Mouse (Mus musculus): ENCODE data around the gene Samd14.

The Samd14 gene

GRCm38 (mm10) chr11:95033617-95034016 is 23.9 kb downstream of the Samd14 start:
- in situ Hi-C loops (cut with MboI; ENCODE audit: low sequenced_read_pairs), result no loop called here

GRCm38 (mm10) chr11:95034902-95035301 is 25.2 kb downstream of the Samd14 start:
- in situ Hi-C loops (cut with MboI; ENCODE audit: low sequenced_read_pairs), result no loop called here

GRCm38 (mm10) chr11:95036521-95036920 is 26.8 kb downstream of the Samd14 start:
- in situ Hi-C loops (cut with MboI; ENCODE audit: low sequenced_read_pairs), result no loop called here

- in situ Hi-C loops (cut with MboI; ENCODE audit: low sequenced_read_pairs), result no loop called here
These were observed 27.6 kb downstream of the Samd14 start for GRCm38 (mm10) chr11:95037306-95037705.

GRCm38 (mm10) chr11:95038156-95038817 is 28.6 kb downstream of the Samd14 start:
- in situ Hi-C loops (cut with MboI; ENCODE audit: low sequenced_read_pairs), result no loop called here

DNA sequence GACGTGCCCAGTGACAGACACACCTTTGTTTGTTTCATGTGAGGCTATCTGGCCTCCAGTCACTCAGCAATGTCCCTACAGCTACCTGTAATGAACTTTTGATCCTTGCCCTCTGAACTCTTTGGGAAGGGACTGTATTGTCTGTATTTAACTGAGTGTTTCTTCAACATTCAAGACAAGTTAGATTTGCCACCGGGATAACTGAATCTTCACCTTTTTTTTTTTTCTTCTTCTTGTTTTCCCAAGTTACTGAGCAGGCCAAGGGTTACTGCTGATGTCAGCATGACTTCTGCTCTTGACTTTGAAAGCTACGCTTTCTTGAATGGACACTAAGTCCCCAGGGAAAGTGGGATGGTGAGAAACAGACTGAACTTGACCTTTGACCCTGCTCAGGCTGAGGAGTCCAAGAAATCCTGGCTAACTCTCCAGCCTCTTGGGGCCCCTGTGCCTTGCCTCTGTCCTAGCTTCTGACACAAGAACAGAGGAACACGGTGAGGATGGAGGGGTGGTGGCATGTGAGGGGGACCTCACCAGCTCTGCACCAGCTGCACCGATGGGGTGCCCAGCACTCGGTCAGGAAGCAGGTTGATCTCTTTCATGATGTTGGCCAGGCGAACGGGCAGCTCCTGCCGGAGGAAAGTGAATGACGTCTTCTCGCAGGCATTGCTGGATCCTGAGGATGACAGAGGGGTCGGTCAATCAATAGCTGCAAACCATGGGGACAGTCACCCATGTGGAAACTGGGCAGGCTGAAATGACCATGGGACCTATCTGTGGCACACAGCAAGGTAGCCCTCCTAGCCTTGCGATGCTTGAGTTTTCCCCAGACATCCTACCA is 29.4 kb downstream of the Samd14 start:
- in situ Hi-C loops (cut with MboI; ENCODE audit: low sequenced_read_pairs), result no loop called here

DNA sequence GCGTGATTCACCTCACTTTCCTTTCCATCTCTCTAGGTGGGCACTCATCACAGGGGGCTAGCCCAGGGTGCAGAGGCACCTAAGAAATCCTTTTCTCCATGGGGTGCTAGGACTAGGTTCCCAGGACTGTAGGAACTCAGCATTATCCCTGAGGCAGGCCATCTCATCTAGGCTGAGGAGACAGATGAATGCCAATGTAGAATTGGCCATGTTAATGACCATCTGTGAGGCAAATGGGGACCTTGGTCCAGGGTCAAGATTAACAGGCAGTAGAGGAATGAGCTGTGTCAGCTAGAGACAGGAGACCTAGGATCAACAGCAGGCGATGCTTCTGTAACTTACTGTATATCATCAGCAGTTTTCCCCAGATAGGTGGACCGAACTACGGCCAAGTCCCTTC is 30.1 kb downstream of the Samd14 start:
- in situ Hi-C loops (cut with MboI; ENCODE audit: low sequenced_read_pairs), result no loop called here

GRCm38 (mm10) chr11:95040491-95041138 is 30.9 kb downstream of the Samd14 start:
- in situ Hi-C loops (cut with MboI; ENCODE audit: low sequenced_read_pairs), result no loop called here

DNA sequence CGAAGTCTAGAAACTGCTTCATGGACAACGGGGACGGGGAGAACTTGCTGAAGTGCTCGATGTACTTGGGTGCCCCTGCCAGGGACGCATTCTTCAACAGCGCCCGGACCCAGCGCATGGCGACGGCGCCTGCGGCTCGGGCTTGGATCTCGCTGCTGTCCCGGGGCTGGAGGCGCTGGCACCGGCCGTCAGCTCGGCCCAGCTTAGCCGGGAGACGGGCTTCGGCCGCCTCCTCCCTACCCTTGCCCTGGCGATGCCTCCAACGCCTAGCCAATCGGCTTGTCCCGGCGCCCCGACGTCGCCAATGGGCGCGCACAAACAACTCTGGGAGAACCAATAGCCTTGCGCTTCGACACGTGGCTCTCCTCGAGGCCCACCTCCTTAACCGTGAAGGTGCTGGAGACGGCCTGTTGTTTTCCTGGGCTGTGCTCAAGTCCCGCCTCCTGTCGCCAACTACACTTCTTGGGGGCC is 31.5 kb downstream of the Samd14 start, which contains the start of gene Pdk2:
Gene Pdk2, minus strand, starts transcription at position 216 of the 471 bp plus-strand sequence.
- in situ Hi-C loops (cut with MboI; ENCODE audit: low sequenced_read_pairs), result no loop called here

- in situ Hi-C loops (cut with MboI; ENCODE audit: low sequenced_read_pairs), result no loop called here
These were observed 32.4 kb downstream of the Samd14 start for GRCm38 (mm10) chr11:95042096-95042495.

DNA sequence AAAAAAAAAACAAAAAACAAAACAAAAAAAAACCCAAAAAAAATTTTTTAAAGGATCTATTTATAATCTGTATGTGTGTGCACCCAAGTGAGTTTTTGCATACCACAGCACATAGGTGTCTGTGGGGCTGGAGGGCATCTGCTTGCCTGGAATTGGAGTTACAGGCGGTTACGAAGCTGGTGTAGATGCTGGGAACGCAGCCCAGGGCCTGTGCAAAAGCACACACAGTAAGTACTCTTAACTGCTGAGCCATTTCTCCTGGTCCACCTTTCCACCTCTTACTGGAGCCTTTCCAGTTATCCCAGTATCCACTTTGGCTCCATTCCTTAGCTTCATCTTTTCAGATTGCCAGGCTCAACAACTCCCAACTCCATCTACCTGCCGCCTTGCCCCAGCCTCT is 33.4 kb downstream of the Samd14 start:
- in situ Hi-C loops (cut with MboI; ENCODE audit: low sequenced_read_pairs), result no loop called here

- in situ Hi-C loops (cut with MboI; ENCODE audit: low sequenced_read_pairs), result no loop called here
These were observed 33.9 kb downstream of the Samd14 start for GRCm38 (mm10) chr11:95043608-95044007.

DNA sequence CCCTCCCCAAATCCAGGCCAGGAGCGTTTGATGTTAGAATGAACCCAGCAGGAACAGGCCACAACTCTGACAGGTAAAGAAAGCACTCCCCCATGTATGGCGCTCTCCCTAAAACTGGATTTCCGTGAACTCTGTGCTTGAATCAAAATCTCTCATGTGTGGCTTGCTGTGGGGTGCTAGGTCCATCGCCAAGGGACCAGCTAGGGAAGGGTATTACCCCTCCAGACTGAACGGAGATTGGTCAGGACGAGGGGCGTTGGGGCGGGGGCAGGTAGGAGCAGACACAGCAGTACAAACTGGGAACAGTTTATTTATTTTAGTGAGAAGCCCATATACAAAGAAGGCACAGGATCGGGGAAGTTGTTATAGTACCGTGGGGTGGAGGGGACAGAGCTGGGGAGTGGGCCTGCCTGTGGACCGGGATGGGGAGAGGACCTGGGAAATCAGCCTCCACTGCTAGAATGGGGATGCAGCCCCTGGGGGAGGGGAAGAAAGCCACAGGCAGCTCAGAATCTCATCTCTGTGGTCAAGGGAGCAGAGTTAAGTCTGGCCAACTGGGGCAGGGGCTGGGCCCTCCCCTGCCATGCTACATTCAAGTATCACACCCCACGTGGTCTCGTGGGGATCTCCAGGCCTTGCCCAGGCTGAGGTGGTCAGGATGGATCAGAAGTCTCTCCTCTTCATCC is 34.6 kb downstream of the Samd14 start:
- in situ Hi-C loops (cut with MboI; ENCODE audit: low sequenced_read_pairs), result no loop called here

DNA sequence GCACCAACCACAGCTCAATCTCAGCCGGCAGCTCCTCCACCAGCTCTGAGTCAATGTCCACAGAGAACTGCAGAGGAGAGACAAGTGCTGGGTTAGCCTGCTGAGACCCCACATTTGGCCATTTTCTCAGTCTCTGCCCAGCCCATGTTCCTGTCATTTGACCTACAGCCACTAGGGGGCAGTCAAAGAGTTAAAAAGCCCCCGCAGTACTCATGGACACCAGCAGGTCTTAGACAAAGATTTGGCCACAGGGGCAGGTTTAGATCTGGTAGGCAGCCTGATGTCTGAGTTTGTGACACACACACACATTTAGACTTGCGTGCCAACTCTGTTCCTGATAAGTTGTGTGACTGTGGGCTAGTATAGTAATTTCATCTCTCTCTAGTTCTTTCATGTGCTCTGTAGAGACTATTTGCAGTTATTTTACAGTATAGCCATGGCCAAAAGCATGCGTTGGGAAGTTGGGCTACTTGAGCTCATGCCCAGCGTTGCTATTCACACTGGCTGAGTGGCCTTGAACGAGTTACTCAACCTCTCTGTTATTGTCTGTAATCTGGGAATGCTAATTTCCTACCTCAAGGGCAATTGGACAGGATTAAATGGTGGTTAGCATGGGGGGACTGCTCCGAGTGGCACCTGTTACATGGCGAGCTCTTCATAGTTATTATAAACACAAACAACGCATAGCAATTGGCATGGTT is 37.5 kb downstream of the Samd14 start:
- in situ Hi-C loops (cut with MboI; ENCODE audit: low sequenced_read_pairs), result no loop called here

DNA sequence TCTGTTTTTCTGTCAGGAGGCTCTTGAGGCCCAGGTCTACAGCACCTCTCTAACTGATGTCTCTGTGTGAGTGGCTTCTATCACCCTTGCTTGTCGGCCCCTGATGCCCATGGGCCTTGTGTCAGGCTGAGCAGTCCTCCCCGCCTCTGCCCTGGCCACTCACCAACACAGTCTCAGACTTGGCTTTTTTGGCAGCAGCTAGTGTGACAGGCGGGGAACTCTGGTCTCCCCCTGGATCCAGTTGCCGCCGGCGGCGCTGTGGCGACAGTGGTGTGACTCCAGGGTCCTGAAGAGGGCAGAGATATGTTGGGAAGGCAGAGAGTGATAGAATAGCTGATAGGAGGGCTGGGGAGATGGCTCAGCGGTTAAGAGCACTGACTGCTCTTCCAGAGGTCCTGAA is 43.4 kb downstream of the Samd14 start:
- in situ Hi-C loops (cut with MboI; ENCODE audit: low sequenced_read_pairs), result no loop called here

- in situ Hi-C loops (cut with MboI; ENCODE audit: low sequenced_read_pairs), result no loop called here
These were observed 47.3 kb downstream of the Samd14 start for GRCm38 (mm10) chr11:95056768-95057501.

DNA sequence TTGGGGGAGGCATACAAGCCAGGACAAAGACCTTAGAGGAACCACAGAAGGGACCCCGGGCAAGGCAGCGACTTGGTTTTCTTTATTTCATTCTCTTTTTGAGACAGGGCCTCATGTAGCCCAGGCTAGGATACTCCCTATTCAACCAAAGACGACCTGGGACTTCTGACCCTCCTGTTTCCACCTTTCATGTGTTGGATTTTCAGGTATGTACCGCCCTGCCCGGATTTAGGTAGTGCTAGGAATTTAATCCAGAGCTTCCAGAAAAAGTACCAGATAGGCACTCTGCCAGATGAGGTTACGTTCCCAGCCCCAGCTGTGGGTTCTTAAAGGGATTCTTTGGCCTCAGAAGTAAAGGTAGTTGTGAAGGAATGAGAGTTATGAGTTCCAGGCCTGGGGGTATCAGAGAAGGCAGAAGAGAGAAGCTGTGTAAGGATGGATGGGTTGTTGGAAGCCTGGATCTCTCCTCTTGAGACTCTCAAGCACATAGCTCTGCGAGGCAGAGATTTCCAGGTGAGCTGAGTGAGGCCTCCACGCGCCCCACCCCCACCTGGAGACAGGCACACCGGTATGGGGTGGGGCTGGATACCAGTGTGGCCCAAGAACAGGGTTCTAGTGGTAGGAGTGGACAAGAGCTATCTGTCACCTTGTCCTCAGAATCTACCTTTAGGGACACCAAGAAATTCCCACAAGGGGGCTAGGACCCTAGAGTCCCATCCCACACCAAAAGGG is 59.7 kb downstream of the Samd14 start:
- in situ Hi-C loops (cut with MboI; ENCODE audit: low sequenced_read_pairs), result no loop called here

- in situ Hi-C loops (cut with MboI; ENCODE audit: low sequenced_read_pairs), result no loop called here
These were observed 60.7 kb downstream of the Samd14 start for GRCm38 (mm10) chr11:95070140-95071107.
